Mouse (Mus musculus): ENCODE results near the gene Ephb2. TPM values are rescaled to one million over a fixed set of nuclear protein-coding genes. Genes with fewer than 3 reads are reported as not detected.
A peak's percentile ranks its signal among the peaks of the same experiment; 100 is the strongest.

Gene Ephb2
- 12.3 and 13.1 TPM in 2 replicates for polyA plus RNA-seq (2015; fragmentation: Nextera tagmentation; extraction: Ambion mirVana)

DNA sequence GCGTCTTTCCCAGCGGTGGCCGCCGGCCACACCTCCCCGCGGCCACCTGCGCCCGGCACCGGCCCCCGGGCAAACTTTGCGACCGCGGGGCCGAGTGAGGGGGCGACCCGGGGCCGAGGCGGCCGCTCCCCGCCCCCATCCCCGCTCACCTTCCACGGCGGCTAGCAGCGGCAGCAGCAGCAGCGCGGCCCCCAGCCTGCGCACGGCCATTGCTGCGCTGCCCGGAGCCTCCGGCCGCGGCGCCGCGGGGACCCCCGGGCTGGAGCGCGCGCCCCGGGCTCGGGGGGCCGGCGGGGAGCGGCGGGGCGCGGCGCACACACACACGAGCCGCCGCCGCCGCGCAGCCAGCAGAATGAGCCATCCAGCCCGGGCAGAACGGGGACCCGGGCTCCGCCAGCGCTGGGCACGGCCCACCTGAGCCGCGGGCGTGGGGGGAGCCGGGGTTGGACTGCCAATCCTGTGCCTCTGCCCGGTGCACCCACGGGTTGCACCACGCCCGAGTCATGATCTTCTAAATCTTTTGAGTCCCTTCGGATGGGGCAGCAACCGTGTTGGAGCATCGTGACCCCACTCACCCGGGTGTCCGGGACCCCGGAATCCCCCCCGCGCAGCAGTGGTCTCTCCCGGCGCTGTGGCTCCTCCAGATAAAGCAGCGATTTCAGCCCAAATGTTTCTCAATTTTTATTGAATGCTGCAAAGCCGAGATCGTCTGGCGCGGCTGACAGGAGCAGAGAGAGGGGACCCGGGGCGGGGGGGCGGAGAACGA is at the start of gene Ephb2:
TSS of gene Ephb2 (minus strand) at position 368 of the 766 bp plus-strand sequence.
- H3K27me3 ChIP-seq (replicated peaks; ENCODE audit: control insufficient read depth, insufficient read depth, low read length) = no peaks in the 10 kb centered on the region
- no peaks in the 10 kb centered on the region for H3K9me3 ChIP-seq (ENCODE audit: control insufficient read depth, low read length)
- peak within 1 kb of the TSS; percentile 82 for H3K4me2 ChIP-seq (ENCODE audit: low read length)
- peak; percentile 87 for ATAC-seq
- H3K36me3 ChIP-seq (ENCODE audit: control insufficient read depth, insufficient read depth) = no peaks in the 10 kb centered on the region
- peak within 1 kb of the TSS; percentile 58 for H3K4me3 ChIP-seq (replicated peaks; ENCODE audit: low read length)
- H3K9ac ChIP-seq (replicated peaks; ENCODE audit: low read depth, low read length) = peak within 1 kb of the TSS; percentile 87
- peak within 1 kb of the TSS; percentile 99 for H3K27ac ChIP-seq (ENCODE audit: low read length)
- peaks cover 54% of the 10 kb centered on the region for H3K4me1 ChIP-seq (replicated peaks; ENCODE audit: control insufficient read depth, insufficient read depth, low read length)
- WGBS = under 1% methylated on average over 55 of the region's 88 CpGs

DNA sequence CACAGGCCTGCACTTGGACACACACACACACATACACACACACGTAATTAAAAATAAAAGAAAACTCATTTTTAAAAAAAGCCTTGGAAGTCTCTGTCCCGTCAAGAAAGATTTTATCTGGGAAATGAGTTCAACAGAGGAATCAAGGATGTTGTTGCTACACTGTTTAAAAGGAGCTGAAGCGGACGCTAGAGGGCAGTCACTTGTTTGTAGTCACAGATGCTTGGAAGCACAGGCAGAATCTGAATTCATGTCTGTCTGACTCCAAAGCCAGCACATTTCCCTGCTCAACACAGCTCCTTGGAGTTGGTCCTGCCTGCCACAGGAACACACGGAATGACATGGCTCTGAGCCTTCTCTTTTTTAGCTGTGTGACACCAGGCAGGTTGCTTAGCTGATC is 42.8 kb upstream of the Ephb2 start:
- Histone ChIP-seq H3K27me3 (replicated peaks; ENCODE audit: control insufficient read depth, insufficient read depth, low read length) (no peaks in the 10 kb centered on the region), H3K27ac (ENCODE audit: low read length) (no peak overlapping the region), H3K4me2 (ENCODE audit: low read length) (no peak overlapping the region), H3K36me3 (ENCODE audit: control insufficient read depth, insufficient read depth) (no peaks in the 10 kb centered on the region), H3K9ac (replicated peaks; ENCODE audit: low read depth, low read length) (no peak overlapping the region), H3K4me1 (replicated peaks; ENCODE audit: control insufficient read depth, insufficient read depth, low read length) (no peaks in the 10 kb centered on the region), H3K4me3 (replicated peaks; ENCODE audit: low read length) (no peak overlapping the region), H3K9me3 (ENCODE audit: control insufficient read depth, low read length) (no peaks in the 10 kb centered on the region)
- no peak for ATAC-seq
- 31% methylated on average over 5 of the region's 5 CpGs for WGBS

DNA sequence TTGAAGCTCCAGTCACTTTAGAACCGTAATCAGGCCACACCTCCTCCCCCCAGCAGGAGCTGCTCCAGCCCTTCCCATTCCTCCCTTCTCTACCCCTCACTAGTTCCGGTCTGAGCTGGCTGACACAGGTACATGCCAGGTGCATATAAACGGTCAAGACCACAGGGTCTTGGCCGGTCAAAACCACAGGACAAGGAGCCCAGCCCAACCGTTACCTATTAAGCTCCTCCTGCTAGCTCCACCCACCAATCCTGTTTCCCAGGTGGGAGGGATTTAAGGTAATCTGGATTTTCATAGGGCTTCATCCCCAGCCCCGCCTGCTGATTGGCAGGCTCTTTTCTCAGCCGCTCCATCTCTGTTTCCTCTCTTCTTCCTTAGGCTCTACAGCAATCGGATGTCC is 42.4 kb upstream of the Ephb2 start:
- Histone ChIP-seq H3K4me3 (replicated peaks; ENCODE audit: low read length) (no peak overlapping the region), H3K27ac (ENCODE audit: low read length) (no peak overlapping the region), H3K9ac (replicated peaks; ENCODE audit: low read depth, low read length) (no peak overlapping the region), H3K36me3 (ENCODE audit: control insufficient read depth, insufficient read depth) (no peaks in the 10 kb centered on the region), H3K27me3 (replicated peaks; ENCODE audit: control insufficient read depth, insufficient read depth, low read length) (no peaks in the 10 kb centered on the region), H3K4me2 (ENCODE audit: low read length) (no peak overlapping the region), H3K4me1 (replicated peaks; ENCODE audit: control insufficient read depth, insufficient read depth, low read length) (no peaks in the 10 kb centered on the region), H3K9me3 (ENCODE audit: control insufficient read depth, low read length) (no peaks in the 10 kb centered on the region)
- 51% methylated on average over 8 of the region's 8 CpGs for WGBS
- no peak for ATAC-seq

GRCm38 (mm10) chr4:136876971-136877370 is 41.2 kb upstream of the Ephb2 start:
- 15% methylated on average over 7 of the region's 7 CpGs for WGBS
- Histone ChIP-seq H3K36me3 (ENCODE audit: control insufficient read depth, insufficient read depth) (no peaks in the 10 kb centered on the region), H3K9me3 (ENCODE audit: control insufficient read depth, low read length) (no peaks in the 10 kb centered on the region), H3K27me3 (replicated peaks; ENCODE audit: control insufficient read depth, insufficient read depth, low read length) (no peaks in the 10 kb centered on the region), H3K4me2 (ENCODE audit: low read length) (no peak overlapping the region), H3K4me3 (replicated peaks; ENCODE audit: low read length) (no peak overlapping the region), H3K9ac (replicated peaks; ENCODE audit: low read depth, low read length) (no peak overlapping the region), H3K4me1 (replicated peaks; ENCODE audit: control insufficient read depth, insufficient read depth, low read length) (no peaks in the 10 kb centered on the region), H3K27ac (ENCODE audit: low read length) (no peak overlapping the region)
- ATAC-seq = peak; percentile 43; the same call in 1 of the 2 replicates

DNA sequence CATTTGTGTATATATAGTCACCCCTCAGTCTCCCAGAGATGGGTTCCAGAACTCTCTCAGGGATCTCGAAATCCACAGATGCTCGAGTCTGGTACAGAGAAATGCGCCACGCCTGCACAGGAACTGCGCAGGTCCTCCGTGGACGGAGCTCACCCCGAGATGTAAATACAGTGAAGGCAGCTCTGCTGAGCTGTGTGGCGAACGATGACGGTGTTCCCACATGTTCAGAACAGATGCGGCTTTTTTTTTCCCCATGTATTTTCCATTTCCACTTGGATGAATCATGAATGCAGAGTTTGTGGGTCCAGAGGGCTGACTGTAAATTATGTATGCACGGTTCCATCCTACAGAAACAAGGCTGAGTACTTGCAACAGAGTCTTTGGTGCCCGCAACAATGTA is 39.2 kb upstream of the Ephb2 start:
- Histone ChIP-seq H3K4me2 (ENCODE audit: low read length) (no peak overlapping the region), H3K9ac (replicated peaks; ENCODE audit: low read depth, low read length) (no peak overlapping the region), H3K36me3 (ENCODE audit: control insufficient read depth, insufficient read depth) (no peaks in the 10 kb centered on the region), H3K4me3 (replicated peaks; ENCODE audit: low read length) (no peak overlapping the region), H3K9me3 (ENCODE audit: control insufficient read depth, low read length) (no peaks in the 10 kb centered on the region), H3K27ac (ENCODE audit: low read length) (no peak overlapping the region), H3K4me1 (replicated peaks; ENCODE audit: control insufficient read depth, insufficient read depth, low read length) (no peaks in the 10 kb centered on the region), H3K27me3 (replicated peaks; ENCODE audit: control insufficient read depth, insufficient read depth, low read length) (no peaks in the 10 kb centered on the region)
- 94% methylated on average over 14 of the region's 14 CpGs for WGBS
- no peak for ATAC-seq

GRCm38 (mm10) chr4:136868371-136868770 is 32.6 kb upstream of the Ephb2 start:
- WGBS = 76% methylated on average over 6 of the region's 6 CpGs
- Histone ChIP-seq H3K9ac (replicated peaks; ENCODE audit: low read depth, low read length) (no peak overlapping the region), H3K4me2 (ENCODE audit: low read length) (no peak overlapping the region), H3K27ac (ENCODE audit: low read length) (no peak overlapping the region), H3K27me3 (replicated peaks; ENCODE audit: control insufficient read depth, insufficient read depth, low read length) (no peaks in the 10 kb centered on the region), H3K4me3 (replicated peaks; ENCODE audit: low read length) (no peak overlapping the region), H3K9me3 (ENCODE audit: control insufficient read depth, low read length) (no peaks in the 10 kb centered on the region), H3K36me3 (ENCODE audit: control insufficient read depth, insufficient read depth) (no peaks in the 10 kb centered on the region), H3K4me1 (replicated peaks; ENCODE audit: control insufficient read depth, insufficient read depth, low read length) (peaks cover 17% of the 10 kb centered on the region)
- ATAC-seq = no peak

DNA sequence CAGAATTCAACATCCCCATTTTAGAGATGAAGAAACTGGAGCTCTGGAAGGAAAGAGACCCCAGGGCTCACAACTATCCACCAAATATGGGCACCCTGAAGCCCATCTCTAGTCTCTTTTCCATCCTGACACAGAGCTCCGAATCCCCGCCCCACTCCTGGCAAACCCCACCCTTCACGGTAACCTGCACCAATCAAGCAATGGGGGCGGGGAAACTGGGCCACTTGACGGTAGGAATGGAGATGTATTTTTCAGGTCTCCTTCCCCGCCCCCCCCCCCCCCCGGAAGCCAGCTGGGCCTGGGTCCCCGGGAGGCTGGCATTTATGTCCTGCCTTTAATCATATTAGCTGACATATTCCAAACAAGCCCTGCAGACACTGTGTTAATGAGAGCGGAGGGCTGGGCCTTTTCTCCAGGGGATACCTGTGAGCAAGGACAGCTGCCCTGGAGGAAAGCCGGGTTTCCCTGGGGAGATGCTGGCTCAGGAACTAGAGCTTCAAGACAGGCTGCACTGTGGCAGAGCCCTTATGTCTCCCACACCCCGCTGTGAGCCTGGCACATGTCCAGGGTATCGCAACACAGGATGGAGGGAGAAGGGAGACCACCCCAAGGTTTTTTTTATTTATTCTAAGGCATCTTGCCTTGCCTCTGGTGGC is 32.0 kb upstream of the Ephb2 start:
- Histone ChIP-seq H3K9ac (replicated peaks; ENCODE audit: low read depth, low read length) (no peak overlapping the region), H3K27ac (ENCODE audit: low read length) (no peak overlapping the region), H3K36me3 (ENCODE audit: control insufficient read depth, insufficient read depth) (no peaks in the 10 kb centered on the region), H3K4me3 (replicated peaks; ENCODE audit: low read length) (no peak overlapping the region), H3K4me1 (replicated peaks; ENCODE audit: control insufficient read depth, insufficient read depth, low read length) (peaks cover 17% of the 10 kb centered on the region), H3K4me2 (ENCODE audit: low read length) (0 out of 2 replicates have a peak overlapping the region, but pooled peaks have one; percentile 8), H3K27me3 (replicated peaks; ENCODE audit: control insufficient read depth, insufficient read depth, low read length) (no peaks in the 10 kb centered on the region), H3K9me3 (ENCODE audit: control insufficient read depth, low read length) (no peaks in the 10 kb centered on the region)
- WGBS = 10% methylated on average over 11 of the region's 12 CpGs
- 0 out of 2 replicates have a peak, but pooled peaks have one; percentile 26 for ATAC-seq

DNA sequence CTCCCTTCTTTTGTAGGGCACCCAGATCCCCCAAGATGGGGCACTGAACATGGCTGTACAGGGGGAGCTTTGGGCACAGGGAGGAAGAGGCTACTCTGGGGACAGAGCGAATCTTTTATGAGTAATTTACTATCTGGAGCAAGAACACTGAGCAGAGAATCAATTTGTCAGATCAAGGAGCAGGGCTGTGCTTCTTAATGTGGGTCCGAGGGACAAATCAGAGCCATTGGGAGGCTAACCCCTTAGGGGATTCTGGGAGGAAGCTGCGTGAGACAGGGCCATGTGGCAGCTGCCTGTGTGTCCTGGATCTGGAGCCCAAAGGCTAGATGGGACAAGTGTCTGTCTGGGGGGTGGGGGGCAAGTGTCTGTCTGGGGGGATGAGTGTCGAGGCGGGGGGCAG is 29.7 kb upstream of the Ephb2 start:
- peaks cover 26% of the 10 kb centered on the region for H3K4me1 ChIP-seq (replicated peaks; ENCODE audit: control insufficient read depth, insufficient read depth, low read length)
- 0 out of 2 replicates have a peak overlapping the region, but pooled peaks have one; percentile 14 for H3K27ac ChIP-seq (ENCODE audit: low read length)
- no peak overlapping the region for H3K4me2 ChIP-seq (ENCODE audit: low read length)
- 60% methylated on average over 5 of the region's 5 CpGs for WGBS
- H3K36me3 ChIP-seq (ENCODE audit: control insufficient read depth, insufficient read depth) = no peaks in the 10 kb centered on the region
- ATAC-seq = no peak
- H3K27me3 ChIP-seq (replicated peaks; ENCODE audit: control insufficient read depth, insufficient read depth, low read length) = no peaks in the 10 kb centered on the region
- H3K9ac ChIP-seq (replicated peaks; ENCODE audit: low read depth, low read length) = no peak overlapping the region
- H3K4me3 ChIP-seq (replicated peaks; ENCODE audit: low read length) = no peak overlapping the region
- H3K9me3 ChIP-seq (ENCODE audit: control insufficient read depth, low read length) = no peaks in the 10 kb centered on the region

DNA sequence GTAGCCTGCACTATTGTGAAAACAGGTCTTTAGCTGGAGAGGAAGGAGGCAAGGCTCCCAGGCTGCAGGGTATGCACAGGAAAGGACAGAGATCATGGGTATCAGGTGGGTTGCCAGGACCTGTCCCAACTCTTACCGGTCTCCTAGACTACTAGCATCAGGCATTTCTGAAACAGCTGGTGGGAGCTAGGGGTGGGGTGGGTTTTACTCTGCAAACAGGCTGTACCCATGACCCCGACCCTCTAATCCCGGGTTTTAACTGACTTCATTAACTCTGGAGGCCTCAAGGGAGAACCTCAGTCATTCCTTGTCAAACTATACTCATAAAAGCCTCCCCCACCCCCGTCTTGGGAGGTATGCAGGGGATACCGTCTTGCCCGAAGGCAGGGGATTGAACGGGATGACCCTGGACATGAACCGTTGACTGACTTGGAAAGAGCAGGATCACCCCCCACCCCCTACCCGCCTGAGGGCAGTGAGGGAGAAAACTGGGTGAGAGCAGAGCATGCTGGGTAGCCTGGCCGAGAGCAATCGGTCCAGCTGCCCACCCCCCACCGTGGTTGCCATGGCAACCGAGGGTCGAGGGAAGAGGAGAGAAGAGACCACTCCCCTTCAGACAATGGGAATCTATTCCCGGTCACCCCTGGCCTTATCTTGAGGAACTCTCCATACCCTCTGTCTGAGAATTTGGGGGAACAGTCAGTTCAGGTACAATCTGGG is 29.1 kb upstream of the Ephb2 start:
- no peak overlapping the region for H3K9ac ChIP-seq (replicated peaks; ENCODE audit: low read depth, low read length)
- whole genome bisulfite sequencing = 3% methylated on average over 15 of the region's 15 CpGs
- H3K27ac ChIP-seq (ENCODE audit: low read length) = no peak overlapping the region

More for the DNA sequence above, 29.1 kb upstream of the Ephb2 start:
- Histone ChIP-seq H3K4me3 (replicated peaks; ENCODE audit: low read length) (no peak overlapping the region), H3K27me3 (replicated peaks; ENCODE audit: control insufficient read depth, insufficient read depth, low read length) (no peaks in the 10 kb centered on the region), H3K4me2 (ENCODE audit: low read length) (no peak overlapping the region), H3K36me3 (ENCODE audit: control insufficient read depth, insufficient read depth) (no peaks in the 10 kb centered on the region), H3K4me1 (replicated peaks; ENCODE audit: control insufficient read depth, insufficient read depth, low read length) (peaks cover 26% of the 10 kb centered on the region), H3K9me3 (ENCODE audit: control insufficient read depth, low read length) (no peaks in the 10 kb centered on the region)
- no peak for ATAC-seq
